11 mouse cellular contexts compared by ENCODE assay signal in the genomic region with DNA sequence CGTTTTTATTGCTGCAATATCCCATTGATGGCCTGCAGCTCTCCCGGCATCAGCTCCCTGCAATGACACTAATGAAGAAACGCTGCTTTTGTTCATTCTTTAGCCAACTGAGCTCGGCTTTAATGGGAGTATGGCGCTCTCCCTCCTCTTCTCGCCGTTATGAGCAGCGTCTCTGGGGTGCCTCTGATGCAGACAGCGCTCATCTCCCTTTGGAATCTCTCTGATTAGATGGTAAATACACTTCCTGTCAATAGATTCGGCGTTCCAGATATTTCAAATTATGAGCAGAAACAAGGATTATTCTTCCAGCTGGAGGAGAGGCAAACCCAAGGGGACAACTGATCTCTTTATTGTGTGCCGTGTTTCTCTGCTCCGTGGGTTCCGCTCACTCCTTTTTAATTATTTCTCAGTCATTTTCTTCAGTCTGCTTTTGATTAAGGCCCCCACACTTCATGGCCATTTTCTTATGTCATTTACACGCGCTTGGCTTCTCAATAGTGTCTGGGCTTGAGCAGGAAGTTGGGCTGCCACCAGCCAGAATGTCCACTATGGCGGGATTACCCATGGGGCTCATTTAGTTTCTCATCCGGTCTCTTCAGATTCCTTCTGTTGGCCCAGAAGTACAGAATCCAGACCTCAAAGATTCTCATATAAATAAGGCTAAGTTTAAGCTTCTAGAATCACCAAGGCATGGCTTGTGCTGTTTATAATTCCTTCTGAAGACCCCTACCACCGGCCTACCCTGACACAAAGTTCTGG. TPM values are rescaled to one million over a fixed set of nuclear protein-coding genes. Genes with fewer than 3 reads are reported as not detected.
A peak's percentile ranks its signal among the peaks of the same experiment; 100 is the strongest.
DNase-seq lines count a peak whose midpoint lies in the region; ATAC-seq and TF ChIP-seq lines count a peak whose summit lies in the region.
"Had no signal": no experiment of that assay in that cellular context is flagged by ENCODE, and none has a peak within 500 bp of the region (broad histone marks: within the 10 kb centered on the region; RNA-seq: fewer than 3 reads in every experiment).

No protein-coding gene starts in this region.

- H3K9ac ChIP-seq in kidney, embryonic 16.5 days (replicated peaks; ENCODE audit: low read length): no peak overlapping the region
- peak overlapping the region; percentile 35; the same call in 1 of the 2 replicates for H3K9ac ChIP-seq in forebrain, embryonic 15.5 days (replicated peaks)
- no peak overlapping the region for H3K9ac ChIP-seq in midbrain, embryonic 13.5 days (replicated peaks)
- H3K9ac ChIP-seq: liver, embryonic 15.5 days had no signal

- DNase-seq in kidney, postnatal 14 days: peak; percentile 17
- no peak for DNase-seq in urinary bladder, adult 2 months (ENCODE audit: low spot score)
- no peak for DNase-seq in cerebellum, adult 11 months
- DNase-seq: thymus, postnatal 14 days had no signal

- no peaks in the 10 kb centered on the region for H3K9me3 ChIP-seq in kidney, embryonic 16.5 days (ENCODE audit: low read length)
- no peaks in the 10 kb centered on the region for H3K9me3 ChIP-seq in forebrain, embryonic 15.5 days
- no peaks in the 10 kb centered on the region for H3K9me3 ChIP-seq in midbrain, embryonic 13.5 days
- H3K9me3 ChIP-seq: liver, embryonic 15.5 days; megakaryocyte, embryonic 14.5 days had no signal

- WGBS in kidney, embryonic 16.5 days: 66% methylated on average over 19 of the region's 19 CpGs
- WGBS in forebrain, embryonic 15.5 days: 15% methylated on average over 19 of the region's 19 CpGs
- WGBS in midbrain, embryonic 13.5 days: 51% methylated on average over 19 of the region's 19 CpGs

- H3K27ac ChIP-seq in kidney, embryonic 16.5 days (ENCODE audit: low read length): no peak overlapping the region
- no peak overlapping the region for H3K27ac ChIP-seq in cortical plate, adult 2 months (ENCODE audit: insufficient read depth, low read length)
- H3K27ac ChIP-seq in forebrain, embryonic 15.5 days (replicated peaks): peak overlapping the region; percentile 87
- peak overlapping the region; percentile 61 for H3K27ac ChIP-seq in midbrain, embryonic 13.5 days
- H3K27ac ChIP-seq: liver, embryonic 15.5 days had no signal

- no peak for ATAC-seq in kidney, embryonic 16.5 days (ENCODE audit: low FRiP score, low TSS enrichment)
- peak; percentile 84 for ATAC-seq in forebrain, embryonic 15.5 days (replicated peaks)
- no peak for ATAC-seq in midbrain, embryonic 13.5 days
- ATAC-seq in CD4-positive, CD25-positive, alpha-beta regulatory T cell, adult 4 months: no peak

- TF ChIP-seq CTCF in cortical plate, adult 2 months (IDR thresholded peaks at IDR 0.05; ENCODE audit: extremely low read depth, insufficient read depth, low read length): no peak

- H3K4me2 ChIP-seq in kidney, embryonic 16.5 days (replicated peaks; ENCODE audit: low read depth, low read length): no peak overlapping the region
- H3K4me2 ChIP-seq in forebrain, embryonic 15.5 days (replicated peaks): peak overlapping the region; percentile 37
- peak overlapping the region; percentile 31 for H3K4me2 ChIP-seq in midbrain, embryonic 13.5 days (replicated peaks)
- H3K4me2 ChIP-seq: liver, embryonic 15.5 days had no signal

- no peaks in the 10 kb centered on the region for H3K27me3 ChIP-seq in kidney, embryonic 16.5 days (ENCODE audit: insufficient read depth, low read length)
- no peaks in the 10 kb centered on the region for H3K27me3 ChIP-seq in forebrain, embryonic 15.5 days
- no peaks in the 10 kb centered on the region for H3K27me3 ChIP-seq in midbrain, embryonic 13.5 days
- H3K27me3 ChIP-seq: liver, embryonic 15.5 days; megakaryocyte, embryonic 14.5 days had no signal

- no peaks in the 10 kb centered on the region for H3K36me3 ChIP-seq in kidney, embryonic 16.5 days (ENCODE audit: insufficient read depth, low read length)
- H3K36me3 ChIP-seq in forebrain, embryonic 15.5 days: no peaks in the 10 kb centered on the region
- H3K36me3 ChIP-seq in midbrain, embryonic 13.5 days: no peaks in the 10 kb centered on the region
- H3K36me3 ChIP-seq: liver, embryonic 15.5 days had no signal

- no peak for TF ChIP-seq POLR2A in cortical plate, adult 2 months (IDR thresholded peaks at IDR 0.05; ENCODE audit: extremely low read depth, insufficient read depth, low read length)

- no peak overlapping the region for H3K4me3 ChIP-seq in kidney, embryonic 16.5 days (ENCODE audit: low read length)
- H3K4me3 ChIP-seq in cortical plate, adult 2 months (ENCODE audit: insufficient read depth, low read length): 0 out of 2 replicates have a peak overlapping the region, but pooled peaks have one; percentile 3
- peak overlapping the region; percentile 19 for H3K4me3 ChIP-seq in forebrain, embryonic 15.5 days
- no peak overlapping the region for H3K4me3 ChIP-seq in midbrain, embryonic 13.5 days (replicated peaks)
- H3K4me3 ChIP-seq: liver, embryonic 15.5 days; megakaryocyte, embryonic 14.5 days had no signal

- H3K4me1 ChIP-seq in kidney, embryonic 16.5 days (ENCODE audit: insufficient read depth, low read length): no peaks in the 10 kb centered on the region
- H3K4me1 ChIP-seq in cortical plate, adult 2 months (ENCODE audit: control insufficient read depth, insufficient read depth, low read length): no peaks in the 10 kb centered on the region
- peaks cover 16% of the 10 kb centered on the region; the same call in 1 of the 2 replicates for H3K4me1 ChIP-seq in forebrain, embryonic 15.5 days
- peaks cover 9% of the 10 kb centered on the region for H3K4me1 ChIP-seq in midbrain, embryonic 13.5 days (replicated peaks)
- H3K4me1 ChIP-seq: liver, embryonic 15.5 days had no signal

RNA-seq across cellular contexts. Expression of gene Gm5617, which starts 22.3 kb away (rescaled TPM):
- polyA plus RNA-seq in kidney, embryonic 16.5 days (2015; fragmentation: Nextera tagmentation; extraction: Ambion mirVana): 31.5 and 34.6 TPM in 2 replicates
- polyA plus RNA-seq in cortical plate, adult 2 months (2012; rRNA removed): 16.4 and 19.3 TPM in 2 replicates
- polyA plus RNA-seq in forebrain, embryonic 15.5 days (2015; fragmentation: Nextera tagmentation; extraction: Ambion mirVana): 23.1 and 25.3 TPM in 2 replicates
- polyA plus RNA-seq in midbrain, embryonic 13.5 days (2015; fragmentation: Nextera tagmentation; extraction: Ambion mirVana): 33.2 and 38.2 TPM in 2 replicates
- polyA plus RNA-seq in urinary bladder, adult 2 months (2012; rRNA removed): 26.3 and 29.8 TPM in 2 replicates
- 10 to 100 TPM; 13.9 to 24.9 TPM for polyA plus RNA-seq in CD4-positive, CD25-positive, alpha-beta regulatory T cell, adult 4 months (2017; shearing (Covaris generic))

RNA-seq across cellular contexts. Expression of gene Rbm7, which starts 22.5 kb away (rescaled TPM):
- 122 and 126 TPM in 2 replicates for polyA plus RNA-seq in kidney, embryonic 16.5 days (2015; fragmentation: Nextera tagmentation; extraction: Ambion mirVana)
- 30.7 and 31.5 TPM in 2 replicates for polyA plus RNA-seq in cortical plate, adult 2 months (2012; rRNA removed)
- polyA plus RNA-seq in forebrain, embryonic 15.5 days (2015; fragmentation: Nextera tagmentation; extraction: Ambion mirVana): 104 and 105 TPM in 2 replicates
- 92.8 and 107 TPM in 2 replicates for polyA plus RNA-seq in midbrain, embryonic 13.5 days (2015; fragmentation: Nextera tagmentation; extraction: Ambion mirVana)
- polyA plus RNA-seq in urinary bladder, adult 2 months (2012; rRNA removed): 53.6 and 58.4 TPM in 2 replicates
- 100 to 1,000 TPM; 139 to 156 TPM for polyA plus RNA-seq in CD4-positive, CD25-positive, alpha-beta regulatory T cell, adult 4 months (2017; shearing (Covaris generic))

RNA-seq across cellular contexts. Expression of gene Rexo2, which starts 37.1 kb away (rescaled TPM):
- polyA plus RNA-seq in kidney, embryonic 16.5 days (2015; fragmentation: Nextera tagmentation; extraction: Ambion mirVana): 110 and 118 TPM in 2 replicates
- 151 and 157 TPM in 2 replicates for polyA plus RNA-seq in cortical plate, adult 2 months (2012; rRNA removed)
- 100 and 115 TPM in 2 replicates for polyA plus RNA-seq in forebrain, embryonic 15.5 days (2015; fragmentation: Nextera tagmentation; extraction: Ambion mirVana)
- polyA plus RNA-seq in midbrain, embryonic 13.5 days (2015; fragmentation: Nextera tagmentation; extraction: Ambion mirVana): 74.3 and 77.5 TPM in 2 replicates
- polyA plus RNA-seq in urinary bladder, adult 2 months (2012; rRNA removed): 412 and 443 TPM in 2 replicates
- polyA plus RNA-seq in CD4-positive, CD25-positive, alpha-beta regulatory T cell, adult 4 months (2017; shearing (Covaris generic)): 100 to 1,000 TPM; 138 to 156 TPM

Comparison
In these comparisons a context has a peak if more than half of its experiments do, and no peak if none do; other contexts are left out.
1. H3K27ac ChIP-seq: peak in forebrain, embryonic 15.5 days (single experiment) and midbrain, embryonic 13.5 days (single experiment); none in kidney, embryonic 16.5 days (single experiment) and cortical plate, adult 2 months (single experiment).
2. H3K4me3 ChIP-seq: peak in cortical plate, adult 2 months (single experiment) and forebrain, embryonic 15.5 days (single experiment); none in kidney, embryonic 16.5 days (single experiment) and midbrain, embryonic 13.5 days (single experiment).